Mouse (Mus musculus): ENCODE results near the gene Tcte2.
"Not testable (repeated sequence)": the region's sequence is repeated elsewhere in the genome, so short reads cannot be mapped to it uniquely, and the experiment has no call there.

Tcte2 gene

GRCm38 (mm10) chr17:13683411-13684174 lies 78.0 kb downstream of the Tcte2 start:
- ATAC-seq (ENCODE audit: low TSS enrichment) = no peak

- ATAC-seq (ENCODE audit: low TSS enrichment) = no peak
Measured at GRCm38 (mm10) chr17:13683027-13683410, 78.6 kb downstream of the Tcte2 start.

GRCm38 (mm10) chr17:13682378-13683026 lies 79.1 kb downstream of the Tcte2 start:
- ATAC-seq (ENCODE audit: low TSS enrichment) = no peak

- ATAC-seq (ENCODE audit: low TSS enrichment) = no peak
Measured at GRCm38 (mm10) chr17:13681686-13682085, 79.9 kb downstream of the Tcte2 start.

- ATAC-seq (ENCODE audit: low TSS enrichment) = peak; percentile 29
Measured at GRCm38 (mm10) chr17:13681126-13681525, 80.5 kb downstream of the Tcte2 start.

GRCm38 (mm10) chr17:13680318-13680717 lies 81.3 kb downstream of the Tcte2 start:
- no peak for ATAC-seq (ENCODE audit: low TSS enrichment)

- no peak for ATAC-seq (ENCODE audit: low TSS enrichment)
Measured at GRCm38 (mm10) chr17:13679725-13680124, 81.9 kb downstream of the Tcte2 start.

- peak; percentile 83 for ATAC-seq (ENCODE audit: low TSS enrichment)
Measured at GRCm38 (mm10) chr17:13677225-13678148, 84.1 kb downstream of the Tcte2 start.

- not testable (repeated sequence) for ATAC-seq (ENCODE audit: low TSS enrichment)
Measured at GRCm38 (mm10) chr17:13676099-13676498, 85.5 kb downstream of the Tcte2 start.

- ATAC-seq (ENCODE audit: low TSS enrichment) = no peak
Measured at GRCm38 (mm10) chr17:13675630-13676029, 86.0 kb downstream of the Tcte2 start.

- no peak for ATAC-seq (ENCODE audit: low TSS enrichment)
Measured at GRCm38 (mm10) chr17:13674695-13675306, 86.8 kb downstream of the Tcte2 start.

- ATAC-seq (ENCODE audit: low TSS enrichment) = no peak
Measured at GRCm38 (mm10) chr17:13671732-13672131, 89.9 kb downstream of the Tcte2 start.

GRCm38 (mm10) chr17:13670227-13670626 lies 91.4 kb downstream of the Tcte2 start:
- no peak for ATAC-seq (ENCODE audit: low TSS enrichment)

- ATAC-seq (ENCODE audit: low TSS enrichment) = peak; percentile 34; the same call in 1 of the 2 replicates
Measured at GRCm38 (mm10) chr17:13669206-13669605, 92.4 kb downstream of the Tcte2 start.

GRCm38 (mm10) chr17:13668052-13669015 lies 93.3 kb downstream of the Tcte2 start:
- ATAC-seq (ENCODE audit: low TSS enrichment) = peak; percentile 90

GRCm38 (mm10) chr17:13667006-13667405 lies 94.6 kb downstream of the Tcte2 start:
- no peak for ATAC-seq (ENCODE audit: low TSS enrichment)

GRCm38 (mm10) chr17:13665731-13666130 lies 95.9 kb downstream of the Tcte2 start:
- no peak for ATAC-seq (ENCODE audit: low TSS enrichment)

GRCm38 (mm10) chr17:13663386-13664166 lies 98.0 kb downstream of the Tcte2 start:
- no peak for ATAC-seq (ENCODE audit: low TSS enrichment)
